Mouse (Mus musculus): ENCODE data around the gene Zfp37.
"Not testable (repeated sequence)": the region's sequence is repeated elsewhere in the genome, so short reads cannot be mapped to it uniquely, and the experiment has no call there.

The Zfp37 gene

DNA sequence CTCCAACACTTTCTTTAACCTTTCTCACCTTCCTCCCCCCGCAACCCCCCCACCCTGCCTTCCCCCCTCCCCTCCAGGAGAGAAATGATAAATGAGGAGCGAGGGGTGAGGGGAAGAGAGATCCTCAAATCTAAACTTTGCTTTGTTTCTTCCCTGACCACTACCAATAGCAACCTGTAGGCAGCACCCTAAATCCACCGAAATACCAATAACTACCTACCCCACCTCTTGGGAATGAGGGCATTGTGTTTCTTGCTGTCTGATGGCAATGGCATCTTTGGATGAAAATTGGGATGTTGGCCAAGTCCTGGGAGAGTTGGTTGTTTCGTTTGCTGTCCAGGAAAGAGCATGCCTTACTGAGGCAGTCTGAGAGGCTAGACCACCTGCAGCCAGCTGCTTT, 20.8 kb downstream of the Zfp37 start:
- no peak for DNase-seq (ENCODE audit: low spot score)

DNA sequence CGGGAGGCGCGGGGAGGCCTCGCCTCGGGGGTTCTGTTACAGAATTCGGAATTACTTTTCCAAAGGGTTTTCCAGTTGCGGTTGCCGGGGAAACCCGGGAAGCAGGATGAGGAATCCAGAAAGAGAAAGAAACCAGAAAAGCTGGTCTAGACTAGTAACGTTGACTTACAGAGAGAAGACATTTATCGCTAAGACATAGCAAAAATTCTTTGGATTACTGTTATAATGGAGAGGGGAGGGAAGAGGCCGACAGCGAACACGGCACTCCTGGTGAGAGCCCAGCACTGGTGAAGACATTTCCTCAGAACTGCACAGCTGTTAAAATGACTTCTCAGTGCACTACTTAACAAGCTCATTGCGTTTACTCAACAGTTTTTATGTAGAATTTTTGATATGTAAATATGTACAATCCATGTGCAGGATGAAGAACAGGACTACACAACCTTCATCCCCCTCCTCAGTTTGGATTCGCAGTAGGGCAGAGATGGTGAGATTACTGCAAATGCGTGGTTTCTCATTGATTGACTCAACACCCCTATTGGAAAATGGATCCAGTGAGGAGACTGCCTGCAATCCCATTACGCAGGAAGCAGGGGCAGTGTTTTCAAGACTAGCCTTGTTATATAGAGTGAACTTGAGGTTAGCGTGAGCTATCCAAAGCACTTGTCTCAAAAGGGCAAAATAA, 22.0 kb downstream of the Zfp37 start:
- DNase-seq (ENCODE audit: low spot score), result no peak

DNA sequence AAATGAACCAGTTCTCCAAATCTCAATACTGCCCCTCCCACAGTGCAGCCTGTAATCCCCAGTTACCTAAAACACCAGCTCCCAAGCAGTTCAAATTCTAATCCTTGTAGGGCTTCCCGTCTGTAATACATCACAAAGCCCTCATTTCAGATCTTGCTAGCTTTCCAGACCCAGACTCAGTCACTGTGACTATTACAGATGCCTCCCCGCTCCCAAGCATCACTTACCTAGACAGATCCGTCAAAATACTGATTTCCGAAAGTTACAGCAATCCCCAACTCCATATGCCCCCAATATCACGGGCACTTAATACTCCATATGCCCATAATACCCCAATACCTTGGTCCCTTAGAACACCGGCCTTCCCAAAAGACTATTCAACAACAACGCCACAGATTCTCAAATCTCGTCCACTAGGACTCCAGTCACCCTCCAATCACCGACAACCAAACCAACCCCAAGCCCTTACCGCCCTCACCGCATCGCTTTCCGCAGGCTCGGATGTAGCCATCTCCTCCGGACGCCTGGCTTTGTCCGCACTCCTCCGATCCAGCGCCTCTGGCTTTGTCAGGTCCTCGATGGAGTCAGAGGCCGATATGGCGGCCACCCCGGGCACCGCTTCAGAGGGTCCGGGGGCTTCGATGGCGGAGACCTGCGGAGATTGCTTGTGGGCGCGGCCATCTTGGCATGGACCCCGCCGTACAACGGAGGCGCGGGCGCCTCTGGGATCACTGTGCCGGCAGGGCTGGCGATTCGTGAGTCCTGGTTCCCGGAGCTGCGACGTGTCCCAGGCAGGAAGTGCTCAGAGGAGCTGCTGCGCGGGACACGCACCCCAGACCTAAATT, 22.8 kb downstream of the Zfp37 start:
- peak; percentile 92 for DNase-seq (ENCODE audit: low spot score)

DNA sequence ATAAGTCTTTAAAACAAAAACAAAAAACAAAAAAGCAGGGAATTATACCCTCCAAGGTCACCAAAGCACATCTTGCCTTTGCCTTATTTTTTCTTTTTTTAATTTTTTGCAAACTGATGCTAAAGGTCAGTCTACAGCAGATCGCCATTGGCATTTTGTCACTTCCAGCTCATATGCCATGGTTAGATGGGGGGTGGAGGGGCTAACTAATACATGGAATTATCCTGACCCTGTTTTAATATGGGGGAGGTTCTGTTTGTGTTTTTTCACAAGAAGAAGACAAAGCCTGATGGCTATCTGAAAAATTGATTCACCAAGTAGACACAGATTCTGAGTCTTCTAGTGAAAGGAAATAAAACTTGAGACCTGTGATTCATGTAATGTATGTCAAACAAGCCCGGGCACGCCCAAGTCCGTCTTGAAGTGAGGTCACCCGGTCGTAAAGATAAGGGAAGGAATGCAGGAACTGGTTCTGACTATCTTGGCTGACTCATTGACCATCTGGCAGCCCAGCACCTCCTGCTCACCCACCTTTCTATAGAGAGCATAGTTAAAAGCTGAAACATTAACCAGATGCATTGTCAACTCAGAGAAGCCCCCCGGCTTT, 30.8 kb downstream of the Zfp37 start:
- DNase-seq (ENCODE audit: low spot score), result no peak

DNA sequence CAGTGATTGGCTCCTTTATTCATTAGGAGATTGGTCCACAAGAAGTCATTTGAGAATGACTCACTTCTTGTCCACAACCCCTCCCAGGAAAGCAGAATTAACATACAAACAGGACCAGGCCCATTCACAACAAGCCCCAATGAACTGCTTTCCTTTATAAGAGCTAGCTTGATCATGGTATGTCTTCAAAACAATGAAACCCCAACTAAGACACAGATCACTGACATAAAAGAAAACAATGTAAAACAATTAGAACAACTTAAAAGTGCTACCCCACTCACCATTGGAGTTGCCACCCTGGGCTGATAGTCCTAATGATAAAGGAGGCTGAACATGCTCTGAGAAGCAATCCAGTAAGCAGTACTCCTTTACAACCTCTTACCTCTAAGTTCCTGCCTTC, 42.1 kb downstream of the Zfp37 start:
- DNase-seq (ENCODE audit: low spot score), result no peak

DNA sequence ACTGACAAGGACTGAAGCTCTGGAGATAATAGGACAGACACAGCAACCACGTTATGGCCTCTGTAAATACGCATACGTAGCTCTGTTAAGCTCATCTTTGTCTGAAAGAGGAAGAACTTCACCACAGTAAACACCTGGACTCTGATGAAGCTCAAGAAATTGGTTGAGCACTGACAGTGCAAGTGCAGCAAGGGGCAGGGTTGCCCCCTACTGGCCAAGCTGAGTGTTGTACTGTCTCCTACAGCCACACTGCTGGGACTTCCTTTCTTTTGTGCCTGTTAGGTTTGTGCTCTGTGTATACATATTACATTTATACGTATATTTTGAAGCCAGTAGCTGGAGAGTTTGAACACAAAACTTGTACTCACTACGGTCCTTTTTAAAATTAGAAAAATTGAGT, 53.6 kb downstream of the Zfp37 start:
- peak; percentile 44 for DNase-seq (ENCODE audit: low spot score)

DNA sequence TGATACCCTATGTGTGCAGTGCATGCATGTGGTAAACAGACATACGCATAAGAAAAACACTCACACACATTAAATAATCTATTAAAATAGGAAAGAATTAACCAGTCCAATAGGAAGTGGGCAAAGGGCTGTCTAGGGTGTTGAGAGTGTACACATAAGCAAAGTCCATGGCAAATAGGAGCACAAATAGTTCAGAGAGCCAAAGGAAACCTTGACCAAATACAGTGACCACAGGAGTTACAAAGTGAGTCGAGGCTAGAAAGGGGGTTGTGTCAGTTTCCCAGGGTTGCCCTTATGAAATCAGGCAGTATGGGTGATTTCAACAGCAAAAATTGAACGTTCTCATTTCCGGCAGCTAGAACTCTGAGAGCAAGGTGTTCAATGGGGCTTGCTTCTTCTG, 56.4 kb downstream of the Zfp37 start:
- DNase-seq (ENCODE audit: low spot score), result no peak

DNA sequence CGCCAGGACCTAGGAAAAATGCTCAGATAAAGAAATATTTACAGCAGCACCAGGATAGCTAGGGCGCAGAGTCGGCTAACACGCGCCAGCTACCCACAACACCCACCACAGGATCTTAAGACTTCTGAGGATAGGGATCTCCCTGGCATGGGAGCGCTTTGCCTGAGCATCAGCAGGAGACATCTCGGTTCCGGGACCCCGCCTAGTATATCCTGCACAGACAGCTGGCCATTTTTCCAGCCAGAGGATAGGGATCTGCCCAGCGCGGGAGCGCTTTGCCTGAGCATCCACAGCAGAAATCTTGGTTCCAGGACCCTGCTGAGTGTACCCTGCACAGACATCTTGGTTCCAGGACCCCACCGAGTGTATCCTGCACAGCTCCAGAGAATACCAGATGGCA, 63.2 kb downstream of the Zfp37 start:
- not testable (repeated sequence) for DNase-seq (ENCODE audit: low spot score)

DNA sequence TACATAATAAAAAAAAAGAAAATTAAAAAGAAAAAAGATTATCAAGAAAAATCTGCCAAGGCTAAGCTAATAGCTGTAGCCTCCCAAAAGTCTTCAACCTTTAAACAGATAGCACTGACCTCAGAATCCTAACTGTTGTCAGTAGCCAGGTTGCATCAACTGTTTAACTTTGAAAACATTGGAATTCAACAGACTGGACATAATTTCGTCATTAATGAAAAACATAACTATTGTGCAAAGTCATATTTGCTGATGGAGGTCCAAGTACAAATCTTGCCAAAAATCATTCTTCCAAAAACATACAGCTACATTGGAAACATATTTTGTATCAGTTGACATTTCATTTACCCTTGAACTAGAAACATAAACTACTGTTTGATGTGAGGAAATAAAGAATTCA, 72.4 kb downstream of the Zfp37 start:
- no peak for DNase-seq (ENCODE audit: low spot score)

DNA sequence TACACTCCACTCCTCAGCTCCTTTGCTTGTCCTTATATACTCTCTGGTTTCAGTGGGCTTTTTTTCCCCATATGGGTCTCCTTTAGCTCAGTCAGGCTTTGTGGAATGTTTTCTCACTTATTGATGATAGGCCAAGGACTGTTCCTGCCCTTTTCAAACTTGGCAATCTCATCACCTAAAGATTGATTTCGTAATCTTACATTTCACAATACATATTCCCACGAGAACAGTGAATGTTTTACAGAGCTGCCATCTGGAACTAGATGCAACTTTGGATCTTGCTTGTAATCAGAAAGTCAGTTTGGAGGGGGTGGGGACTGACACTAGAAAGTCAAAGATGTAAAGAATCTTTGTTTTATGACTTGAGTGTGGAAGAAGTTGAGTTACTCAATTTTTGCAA, 80.0 kb downstream of the Zfp37 start, which contains the start of gene Mup21:
TSS of gene Mup21 (minus strand) at position 53 of the 400 bp plus-strand sequence.
- DNase-seq (ENCODE audit: low spot score), result no peak

All from testis, postnatal 10 days (tissue).